Mouse (Mus musculus) limb, embryonic 14.5 days (tissue): Measurements from ENCODE around the gene Pde1a. TPM values are rescaled to one million over a fixed set of nuclear protein-coding genes. Genes with fewer than 3 reads are reported as not detected.

Experiments used
- ATAC-seq: fragments of 200-750 bp; cut with Nextera tagmentation; 2 replicates; pipeline ENCODE4 v1.8.0; 2017; ENCODE audit warnings: low read depth, moderate number of reproducible peaks, moderate TSS enrichment; ENCODE audit not compliant: low FRiP score
- DNase-seq: peaks from one replicate; pipeline ENCODE4 v3.0.0-alpha.2; 2015; ENCODE audit warnings: low spot score
- H3K27ac ChIP-seq: fragments of 300-500 bp; sonication (generic); replicated peaks from 2 replicates; pipeline ENCODE4 v1.5.1; 2014; ENCODE audit warnings: low read depth, mild to moderate bottlenecking, low read length, moderate library complexity, mixed read lengths
- H3K27me3 ChIP-seq: fragments of 300-500 bp; sonication (generic); 2 replicates; pipeline ENCODE4 v1.6.1; 2014; ENCODE audit warnings: low read length, mixed read lengths; ENCODE audit not compliant: control insufficient read depth, insufficient read depth
- H3K36me3 ChIP-seq: fragments of 300-500 bp; sonication (generic); 2 replicates; pipeline ENCODE4 v1.6.1; 2014; ENCODE audit warnings: mild to moderate bottlenecking, low read length, moderate library complexity, mixed read lengths; ENCODE audit not compliant: control insufficient read depth, insufficient read depth
- H3K4me1 ChIP-seq: fragments of 300-500 bp; sonication (generic); 2 replicates; pipeline ENCODE4 v1.6.1; 2014; ENCODE audit warnings: antibody characterized with exemption, low read length, mixed read lengths; ENCODE audit not compliant: control insufficient read depth, insufficient read depth
- H3K4me2 ChIP-seq: fragments of 300-500 bp; sonication (generic); replicated peaks from 2 replicates; pipeline ENCODE4 v1.6.1; 2014; ENCODE audit warnings: low read depth, mild to moderate bottlenecking, low read length, moderate library complexity; ENCODE audit not compliant: severe bottlenecking
- H3K4me3 ChIP-seq: fragments of 300-500 bp; sonication (generic); replicated peaks from 2 replicates; pipeline ENCODE4 v1.5.1; 2014; ENCODE audit warnings: low read length
- H3K9ac ChIP-seq: fragments of 300-500 bp; sonication (generic); 2 replicates; pipeline ENCODE4 v1.6.1; 2014; ENCODE audit warnings: mild to moderate bottlenecking, low read depth, low read length, moderate library complexity; ENCODE audit not compliant: severe bottlenecking
- H3K9me3 ChIP-seq: fragments of 300-500 bp; sonication (generic); 2 replicates; pipeline ENCODE4 v1.6.1; 2016; ENCODE audit warnings: low read length; ENCODE audit not compliant: control insufficient read depth
- POLR2A ChIP-seq: fragments of 200-500 bp; IDR thresholded peaks from 2 replicates; pipeline ENCODE4 v1.8.0; 2012; ENCODE audit warnings: inconsistent platforms, mild to moderate bottlenecking, moderate library complexity, borderline replicate concordance; ENCODE audit not compliant: insufficient read depth, insufficient read length; ENCODE audit errors: extremely low read depth
- WGBS: fragments of 180-500 bp; shearing (Covaris S2); extraction: QIAGEN DNeasy Blood & Tissue Kit; methylation state at CpG from one replicate; pipeline ENCODE4 v1.1.7; 2014; 5-methylcytosine and 5-hydroxymethylcytosine counted together
- polyA plus RNA-seq, 2 experiments: library from polyadenylated mRNA; depleted of rRNA in 1 of 2; stranded (reverse) in 1 of 2; unstranded in 1 of 2; fragments of >200 nt; fragmentation: Nextera tagmentation in 1 of 2; extraction: Ambion mirVana in 1 of 2; gene quantifications; 2 replicates each; pipeline versions ENCODE4 v1.2.1 to v1.2.3; 2012 to 2014

Pde1a gene
- polyA plus RNA-seq, 2 experiments: 3.0 to 5.6 TPM

DNA sequence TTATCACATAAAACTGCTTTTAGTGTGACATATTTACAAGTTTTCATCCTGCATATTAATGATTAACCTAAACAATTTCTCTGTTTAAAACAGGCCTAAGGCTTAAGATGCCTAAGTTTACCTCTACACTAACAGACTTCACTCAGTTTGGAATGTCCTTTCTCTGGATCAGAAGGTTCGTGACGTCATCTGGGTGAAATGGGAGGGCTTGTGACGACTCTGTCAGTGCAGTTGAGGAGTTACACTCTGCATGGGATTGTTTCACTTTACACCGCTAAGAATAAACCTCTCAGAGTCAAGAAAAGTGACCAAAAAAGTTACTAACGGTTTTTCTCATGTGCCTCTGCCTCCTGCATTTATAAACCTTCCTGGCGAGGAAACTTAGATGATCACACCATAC is 137.6 kb downstream of the Pde1a start:
- ATAC-seq (no peak), DNase-seq (no peak)
- Histone ChIP-seq H3K9me3 (no peaks in the 10 kb centered on the region), H3K9ac (no peak overlapping the region), H3K4me2 (no peak overlapping the region), H3K4me3 (no peak overlapping the region), H3K36me3 (no peaks in the 10 kb centered on the region), H3K27me3 (no peaks in the 10 kb centered on the region), H3K27ac (no peak overlapping the region), H3K4me1 (no peaks in the 10 kb centered on the region)
- no peak for TF ChIP-seq POLR2A
- 65% methylated on average over 6 of the region's 6 CpGs for WGBS

DNA sequence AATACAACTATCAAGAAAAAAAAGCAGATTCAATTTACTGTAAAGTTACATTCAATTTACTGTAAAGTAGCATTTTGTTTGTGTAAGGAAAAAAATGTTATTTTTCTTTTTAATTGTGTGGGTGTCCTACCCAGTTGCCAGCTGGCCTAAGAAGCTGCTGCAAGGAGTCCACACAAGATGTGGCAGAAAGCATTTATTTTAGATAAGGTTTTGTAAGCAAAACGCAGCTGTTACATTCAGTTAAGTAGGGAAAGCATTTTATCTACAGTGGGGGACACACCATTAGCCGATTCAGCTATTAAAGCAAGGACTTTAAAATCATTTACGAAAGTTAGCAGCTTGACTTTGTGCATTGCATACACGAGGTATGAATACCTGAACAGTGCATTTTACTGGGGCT is 145.5 kb downstream of the Pde1a start:
- no peaks in the 10 kb centered on the region for H3K9me3 ChIP-seq
- TF ChIP-seq POLR2A: no peak
- no peak overlapping the region for H3K9ac ChIP-seq
- WGBS: 52% methylated on average over 4 of the region's 4 CpGs
- H3K27ac ChIP-seq: no peak overlapping the region
- no peaks in the 10 kb centered on the region for H3K27me3 ChIP-seq
- no peak for ATAC-seq
- no peak for DNase-seq
- no peak overlapping the region for H3K4me2 ChIP-seq
- peaks cover 3% of the 10 kb centered on the region; the same call in 1 of the 2 replicates for H3K4me1 ChIP-seq
- no peak overlapping the region for H3K4me3 ChIP-seq
- no peaks in the 10 kb centered on the region for H3K36me3 ChIP-seq

DNA sequence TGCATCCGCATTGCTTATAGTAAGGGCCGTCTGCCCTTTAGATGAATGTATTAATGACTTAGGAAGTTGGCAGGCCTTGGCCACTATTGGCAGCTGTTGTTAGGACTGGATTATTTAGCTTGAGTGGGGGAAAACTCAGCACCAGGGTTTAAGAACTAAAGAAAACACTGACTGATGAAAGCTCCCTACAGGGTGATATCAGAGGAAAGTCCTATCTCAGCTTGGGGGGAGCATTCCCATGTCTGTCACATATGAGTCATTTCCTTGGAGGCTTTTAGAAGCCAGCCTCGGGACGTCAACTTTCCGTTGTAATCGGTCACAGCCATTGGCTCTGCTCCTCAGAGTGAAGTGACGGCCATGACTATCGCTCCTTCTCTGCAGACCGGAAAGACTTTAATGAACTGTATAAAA is 146.0 kb downstream of the Pde1a start:
- TF ChIP-seq POLR2A: no peak
- peaks cover 3% of the 10 kb centered on the region; the same call in 1 of the 2 replicates for H3K4me1 ChIP-seq
- no peaks in the 10 kb centered on the region for H3K27me3 ChIP-seq
- peak; percentile 39 for DNase-seq
- no peak overlapping the region for H3K27ac ChIP-seq
- no peak overlapping the region for H3K4me2 ChIP-seq
- H3K36me3 ChIP-seq: no peaks in the 10 kb centered on the region
- no peak overlapping the region for H3K9ac ChIP-seq
- WGBS: 45% methylated on average over 9 of the region's 9 CpGs
- ATAC-seq: peak; percentile 62
- H3K4me3 ChIP-seq: no peak overlapping the region
- no peaks in the 10 kb centered on the region for H3K9me3 ChIP-seq

DNA sequence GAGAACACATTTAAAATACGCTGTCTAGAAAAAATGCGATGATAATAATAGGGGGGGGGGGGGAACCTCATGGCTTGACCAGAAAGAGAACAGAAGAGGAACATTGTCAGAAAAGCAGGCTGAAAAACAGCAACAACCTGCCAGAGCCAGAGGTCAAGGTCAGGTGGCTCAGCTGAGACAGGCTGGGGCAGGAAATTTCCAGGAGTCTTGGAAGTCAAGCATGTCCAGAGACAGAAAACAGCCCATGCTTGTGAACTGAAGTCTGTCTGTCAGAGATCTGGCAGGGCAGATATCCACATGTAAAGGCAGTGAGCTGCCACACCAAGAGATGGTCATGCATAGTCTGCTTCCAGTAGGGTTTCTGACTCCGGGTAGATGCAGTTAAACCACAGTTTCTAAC is 147.5 kb downstream of the Pde1a start:
- ATAC-seq: no peak
- H3K36me3 ChIP-seq: no peaks in the 10 kb centered on the region
- no peaks in the 10 kb centered on the region for H3K27me3 ChIP-seq
- H3K4me2 ChIP-seq: no peak overlapping the region
- H3K9ac ChIP-seq: no peak overlapping the region
- 97% methylated on average over 3 of the region's 3 CpGs for WGBS
- H3K9me3 ChIP-seq: no peaks in the 10 kb centered on the region
- TF ChIP-seq POLR2A: no peak
- no peak overlapping the region for H3K27ac ChIP-seq
- no peak overlapping the region for H3K4me3 ChIP-seq
- H3K4me1 ChIP-seq: peaks cover 3% of the 10 kb centered on the region; the same call in 1 of the 2 replicates
- no peak for DNase-seq

DNA sequence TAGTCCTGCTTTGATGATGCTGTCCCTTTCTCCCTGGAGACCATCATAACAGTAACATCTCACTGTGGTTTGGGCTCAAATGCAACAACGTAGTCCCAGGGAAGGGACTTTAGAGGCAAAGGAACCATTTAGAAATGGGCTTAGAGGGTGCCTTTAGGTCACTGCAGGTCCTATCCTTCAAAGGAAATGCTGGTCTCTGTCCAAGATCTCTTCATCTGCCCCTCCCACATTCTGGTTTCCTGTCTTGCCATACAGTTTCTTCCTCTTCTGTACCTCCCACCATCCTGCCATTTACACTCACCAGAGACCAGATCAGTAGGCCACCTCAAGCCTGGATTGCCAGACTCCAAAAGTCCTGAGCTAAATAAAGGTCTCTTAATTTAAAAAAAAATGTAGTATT is 150.3 kb downstream of the Pde1a start:
- WGBS: 88% methylated on average over 1 of the region's 1 CpGs
- no peak overlapping the region for H3K9ac ChIP-seq
- no peak for TF ChIP-seq POLR2A
- no peak overlapping the region for H3K27ac ChIP-seq
- no peak overlapping the region for H3K4me3 ChIP-seq
- no peak for DNase-seq
- no peak overlapping the region for H3K4me2 ChIP-seq
- ATAC-seq: no peak
- no peaks in the 10 kb centered on the region for H3K27me3 ChIP-seq
- no peaks in the 10 kb centered on the region for H3K36me3 ChIP-seq
- no peaks in the 10 kb centered on the region for H3K9me3 ChIP-seq
- H3K4me1 ChIP-seq: peaks cover 3% of the 10 kb centered on the region; the same call in 1 of the 2 replicates

DNA sequence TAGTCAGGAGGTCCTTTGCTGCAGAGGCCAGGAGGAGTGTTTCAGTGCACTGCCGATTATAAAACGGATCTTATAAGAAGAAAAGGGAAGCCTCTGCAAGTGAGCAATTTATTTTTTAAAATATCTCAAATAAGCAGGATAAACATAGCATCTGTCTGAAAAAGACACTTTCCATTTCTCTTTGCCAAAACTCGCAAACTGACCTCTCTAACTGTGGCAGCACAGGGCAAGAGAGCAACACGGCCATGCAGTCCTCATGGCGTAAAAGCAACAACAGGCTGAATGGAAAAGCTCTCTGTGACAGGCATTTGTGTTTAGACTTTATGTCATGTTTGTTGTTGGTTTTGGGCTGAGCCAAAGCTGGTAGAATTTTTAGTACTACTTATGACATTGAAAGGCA is 152.0 kb downstream of the Pde1a start:
- H3K9ac ChIP-seq: no peak overlapping the region
- no peaks in the 10 kb centered on the region for H3K4me1 ChIP-seq
- H3K4me2 ChIP-seq: no peak overlapping the region
- no peaks in the 10 kb centered on the region for H3K36me3 ChIP-seq
- H3K4me3 ChIP-seq: no peak overlapping the region
- no peak for TF ChIP-seq POLR2A
- H3K9me3 ChIP-seq: no peaks in the 10 kb centered on the region
- 86% methylated on average over 5 of the region's 5 CpGs for WGBS
- H3K27me3 ChIP-seq: no peaks in the 10 kb centered on the region
- no peak overlapping the region for H3K27ac ChIP-seq
- DNase-seq (no peak), ATAC-seq (no peak)
